Mouse (Mus musculus) midbrain, embryonic 11.5 days (tissue): ENCODE measurements at regions not wholly inside any gene's neighbourhood (a gene's known extent, or its start where the extent isn't known, plus 50 kb on each side); places are given as distances from the start of the nearest gene placed in this dataset.

Experiments
- ATAC-seq: fragments of 200-750 bp; cut with Nextera tagmentation; 2 replicates; pipeline ENCODE4 v1.8.0; 2017; ENCODE audit warnings: moderate TSS enrichment, moderate library complexity; ENCODE audit not compliant: low FRiP score
- DNase-seq: peaks from one replicate; pipeline ENCODE4 v3.0.0; 2015; ENCODE audit warnings: low spot score; ENCODE audit errors: missing footprints
- H3K27ac ChIP-seq: fragments of 300-500 bp; sonication (generic); 2 replicates; pipeline ENCODE4 v1.5.1; 2014; ENCODE audit warnings: low read depth, low read length
- H3K27me3 ChIP-seq: fragments of 300-500 bp; sonication (generic); 2 replicates; pipeline ENCODE4 v1.6.1; 2014; ENCODE audit warnings: mild to moderate bottlenecking, low read length, moderate library complexity, mixed read lengths; ENCODE audit not compliant: control insufficient read depth, insufficient read depth
- H3K36me3 ChIP-seq: fragments of 300-500 bp; sonication (generic); 2 replicates; pipeline ENCODE4 v1.6.1; 2014; ENCODE audit warnings: mild to moderate bottlenecking, low read length, moderate library complexity, mixed read lengths; ENCODE audit not compliant: control insufficient read depth, insufficient read depth
- H3K4me1 ChIP-seq: fragments of 300-500 bp; sonication (generic); 2 replicates; pipeline ENCODE4 v1.6.1; 2014; ENCODE audit warnings: low read length; ENCODE audit not compliant: control insufficient read depth, insufficient read depth
- H3K4me2 ChIP-seq: fragments of 300-500 bp; sonication (generic); 2 replicates; pipeline ENCODE4 v1.6.1; 2014; ENCODE audit warnings: mild to moderate bottlenecking, moderate library complexity
- H3K4me3 ChIP-seq: fragments of 300-500 bp; sonication (generic); 2 replicates; pipeline ENCODE4 v1.5.1; 2014; ENCODE audit warnings: low read depth, low read length
- H3K9ac ChIP-seq: fragments of 300-500 bp; sonication (generic); 2 replicates; pipeline ENCODE4 v1.6.1; 2014; ENCODE audit warnings: low read length
- H3K9me3 ChIP-seq: fragments of 300-500 bp; sonication (generic); 2 replicates; pipeline ENCODE4 v1.6.1; 2016; ENCODE audit warnings: low read length; ENCODE audit not compliant: control insufficient read depth
- WGBS: fragments of 180-500 bp; shearing (Covaris S2); extraction: QIAGEN DNeasy Blood & Tissue Kit; methylation state at CpG from one replicate; pipeline ENCODE4 v1.1.7; 2014; 5-methylcytosine and 5-hydroxymethylcytosine counted together

DNA sequence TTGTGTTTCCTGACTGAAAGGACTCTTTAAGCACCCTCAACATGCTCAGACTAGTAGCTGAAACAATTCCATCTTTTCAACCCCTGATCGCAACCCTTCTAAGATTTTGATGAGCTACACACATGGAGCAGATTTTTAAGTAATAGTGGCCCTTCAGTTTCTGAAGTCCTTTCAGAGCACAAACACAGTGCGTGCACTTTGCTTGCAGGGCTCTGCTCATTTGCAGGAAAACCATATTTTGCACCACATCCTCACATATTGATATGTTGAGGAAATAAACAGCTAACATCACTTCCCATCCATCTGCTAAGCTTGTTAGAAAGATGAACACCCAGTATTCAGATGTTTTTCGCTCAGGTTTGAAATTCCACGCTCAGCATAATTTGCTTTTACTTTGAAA is 344.6 kb upstream of the Acvr2a start:
- H3K9ac ChIP-seq = no peak overlapping the region
- H3K4me2 ChIP-seq = no peak overlapping the region
- no peaks in the 10 kb centered on the region for H3K4me1 ChIP-seq
- H3K9me3 ChIP-seq = no peaks in the 10 kb centered on the region
- no peak overlapping the region for H3K27ac ChIP-seq
- DNase-seq (no peak), ATAC-seq (no peak)
- WGBS = 84% methylated on average over 4 of the region's 4 CpGs
- no peak overlapping the region for H3K4me3 ChIP-seq
- H3K36me3 ChIP-seq = no peaks in the 10 kb centered on the region
- no peaks in the 10 kb centered on the region for H3K27me3 ChIP-seq

DNA sequence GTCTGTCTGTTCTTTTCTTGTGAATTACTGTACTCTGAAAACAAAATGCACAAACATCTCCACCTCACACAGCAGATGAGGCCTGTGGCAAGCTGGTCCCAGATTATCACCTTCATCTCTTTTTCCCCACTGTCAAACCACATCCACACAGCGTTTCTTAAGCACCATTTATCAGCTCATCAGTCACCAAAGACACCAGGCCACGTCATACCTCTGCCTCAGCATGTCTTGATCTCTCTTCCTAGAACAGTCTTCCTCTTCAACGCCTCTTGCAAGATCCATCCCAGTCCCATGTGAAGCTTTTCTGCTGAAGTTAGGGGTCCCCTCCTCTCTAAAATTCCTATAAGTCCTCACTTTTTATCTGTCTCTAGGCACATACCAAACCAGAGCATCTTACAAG is 340.8 kb upstream of the Acvr2a start:
- no peak for ATAC-seq
- Histone ChIP-seq H3K27ac (no peak overlapping the region), H3K27me3 (no peaks in the 10 kb centered on the region), H3K4me1 (no peaks in the 10 kb centered on the region), H3K4me3 (no peak overlapping the region), H3K9me3 (no peaks in the 10 kb centered on the region), H3K9ac (no peak overlapping the region), H3K36me3 (no peaks in the 10 kb centered on the region), H3K4me2 (no peak overlapping the region)
- DNase-seq = no peak
- 80% methylated on average over 3 of the region's 3 CpGs for WGBS

DNA sequence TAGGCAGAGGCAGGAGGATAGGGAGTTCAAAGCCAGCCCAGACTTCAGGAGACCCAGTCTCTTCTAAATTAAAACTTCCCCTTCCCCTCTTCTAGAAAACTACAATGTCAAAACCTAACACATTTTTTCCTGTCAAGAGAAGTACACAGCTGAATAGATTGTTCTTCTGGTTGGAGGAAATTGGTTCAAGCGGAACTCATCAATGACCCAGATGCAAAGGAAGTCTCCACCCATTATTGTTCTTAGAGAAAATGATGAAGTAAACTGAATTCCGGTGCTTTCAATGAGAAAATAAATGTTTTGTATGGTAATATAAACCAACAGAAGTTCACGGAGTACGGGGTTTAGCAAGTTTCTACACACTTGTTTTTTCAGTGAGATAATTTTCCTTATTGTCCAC is 339.3 kb upstream of the Acvr2a start:
- H3K4me3 ChIP-seq = no peak overlapping the region
- 90% methylated on average over 4 of the region's 4 CpGs for WGBS
- no peaks in the 10 kb centered on the region for H3K9me3 ChIP-seq
- H3K36me3 ChIP-seq = no peaks in the 10 kb centered on the region
- no peak overlapping the region for H3K27ac ChIP-seq
- H3K9ac ChIP-seq = no peak overlapping the region
- DNase-seq (no peak), ATAC-seq (no peak)
- no peaks in the 10 kb centered on the region for H3K27me3 ChIP-seq
- H3K4me1 ChIP-seq = no peaks in the 10 kb centered on the region
- H3K4me2 ChIP-seq = no peak overlapping the region

DNA sequence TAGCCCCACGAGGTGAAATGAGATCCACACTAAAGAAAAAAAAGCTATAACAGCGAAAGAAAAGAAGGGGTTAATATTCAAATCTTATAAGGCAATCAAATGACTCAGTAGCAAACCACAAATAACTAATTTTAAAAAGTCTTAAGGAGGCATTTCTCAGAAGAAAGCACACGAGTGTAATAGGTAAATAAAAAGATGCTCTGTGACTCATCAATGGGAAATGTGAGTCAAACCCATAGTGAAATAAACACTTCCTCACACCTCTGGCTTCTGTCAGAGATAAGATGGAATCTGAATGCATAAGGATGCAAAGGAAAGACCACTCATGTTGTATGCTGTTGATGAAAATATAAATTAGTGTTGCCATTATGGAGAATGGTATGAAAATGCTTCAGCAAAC is 337.1 kb upstream of the Acvr2a start:
- Histone ChIP-seq H3K4me2 (no peak overlapping the region), H3K27me3 (no peaks in the 10 kb centered on the region), H3K9ac (no peak overlapping the region), H3K4me3 (no peak overlapping the region), H3K27ac (no peak overlapping the region), H3K9me3 (no peaks in the 10 kb centered on the region), H3K4me1 (peaks cover 10% of the 10 kb centered on the region; the same call in 1 of the 2 replicates), H3K36me3 (no peaks in the 10 kb centered on the region)
- ATAC-seq (no peak), DNase-seq (peak; percentile 53)
- 64% methylated on average over 3 of the region's 3 CpGs for WGBS

DNA sequence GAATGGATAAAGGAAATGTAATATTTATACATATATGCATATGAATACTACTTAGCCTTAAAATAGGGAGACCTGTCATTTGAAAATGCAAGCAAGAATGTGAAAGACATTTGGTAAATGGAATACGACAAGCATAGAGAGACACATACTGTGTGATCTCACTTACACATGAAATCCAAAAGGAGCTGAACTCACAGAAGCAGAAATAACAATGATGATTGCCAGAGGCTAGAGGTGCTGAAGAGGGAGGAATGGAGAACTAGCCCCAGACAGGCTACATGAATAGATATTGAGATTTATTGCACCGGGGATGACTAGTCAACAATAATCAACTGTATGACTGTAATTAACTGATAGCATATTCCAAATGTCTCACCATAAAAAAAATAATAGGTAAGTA is 336.6 kb upstream of the Acvr2a start:
- ATAC-seq (no peak), DNase-seq (peak; percentile 80)
- Histone ChIP-seq H3K27me3 (no peaks in the 10 kb centered on the region), H3K36me3 (no peaks in the 10 kb centered on the region), H3K4me2 (no peak overlapping the region), H3K4me1 (peaks cover 10% of the 10 kb centered on the region; the same call in 1 of the 2 replicates), H3K4me3 (no peak overlapping the region), H3K9me3 (no peaks in the 10 kb centered on the region), H3K9ac (no peak overlapping the region), H3K27ac (no peak overlapping the region)
- 80% methylated on average over 2 of the region's 2 CpGs for WGBS

DNA sequence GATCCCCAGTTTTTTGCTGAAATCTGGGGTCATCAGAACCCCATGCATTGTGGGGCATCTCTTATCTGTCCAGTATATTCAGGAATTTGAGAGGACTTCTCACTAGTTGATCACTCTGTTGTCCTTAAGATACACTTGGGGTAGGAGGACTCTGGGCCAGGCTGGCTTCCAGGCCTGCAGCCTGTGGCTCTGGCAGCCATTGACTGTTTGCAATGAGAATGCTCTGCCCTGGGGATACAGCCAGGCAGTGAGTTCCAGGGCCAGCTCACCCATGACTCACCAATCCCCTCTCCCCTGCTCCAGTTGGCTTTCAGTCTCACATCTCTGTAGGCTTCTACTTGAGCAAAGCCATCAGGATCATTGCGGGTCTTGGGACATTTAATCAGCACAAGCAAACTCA is 334.3 kb upstream of the Acvr2a start:
- WGBS = 92% methylated on average over 1 of the region's 1 CpGs
- Histone ChIP-seq H3K9ac (no peak overlapping the region), H3K4me1 (peaks cover 10% of the 10 kb centered on the region; the same call in 1 of the 2 replicates), H3K4me3 (no peak overlapping the region), H3K4me2 (no peak overlapping the region), H3K36me3 (no peaks in the 10 kb centered on the region), H3K27ac (no peak overlapping the region), H3K27me3 (no peaks in the 10 kb centered on the region), H3K9me3 (no peaks in the 10 kb centered on the region)
- DNase-seq (peak; percentile 72), ATAC-seq (no peak)

DNA sequence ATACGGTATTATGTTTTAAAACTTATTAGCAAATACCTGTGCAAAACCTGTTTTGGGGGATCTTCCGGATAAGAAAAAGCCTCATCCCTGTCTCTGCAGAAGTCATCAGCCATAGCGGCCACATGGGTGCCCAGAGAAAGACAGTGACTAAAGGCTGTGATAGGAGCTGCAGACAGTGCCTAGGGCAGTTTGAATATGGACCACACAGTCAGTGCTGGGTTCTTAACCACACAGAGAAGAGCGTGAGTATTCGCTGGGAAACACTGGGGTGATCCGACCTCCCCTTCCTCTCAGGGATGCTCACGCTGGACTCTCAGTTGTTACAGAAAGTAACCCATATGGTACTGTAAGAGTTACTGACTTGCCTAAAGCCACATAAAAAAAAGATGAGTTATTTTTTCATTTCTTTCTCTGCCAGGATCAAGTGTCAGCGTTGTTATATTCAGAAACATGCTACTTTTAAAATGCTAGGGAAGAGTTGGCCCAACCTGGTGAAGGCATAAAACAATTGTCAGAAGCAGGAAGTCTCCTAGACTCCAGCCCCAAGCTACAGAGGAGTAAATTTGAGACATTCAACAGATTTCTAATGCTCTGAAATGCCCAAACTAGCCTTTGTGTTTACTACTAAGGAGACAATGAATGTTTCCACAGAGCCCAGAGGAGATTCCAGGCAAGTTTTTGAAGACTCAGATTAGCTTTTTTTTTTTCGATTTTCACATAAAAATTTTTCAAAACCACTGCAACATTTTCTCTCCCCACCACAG is 333.3 kb upstream of the Acvr2a start:
- Histone ChIP-seq H3K4me1 (peaks cover 10% of the 10 kb centered on the region; the same call in 1 of the 2 replicates), H3K27me3 (no peaks in the 10 kb centered on the region), H3K36me3 (no peaks in the 10 kb centered on the region), H3K9ac (no peak overlapping the region), H3K9me3 (no peaks in the 10 kb centered on the region), H3K4me2 (no peak overlapping the region), H3K27ac (no peak overlapping the region; the same call in 1 of the 2 replicates), H3K4me3 (no peak overlapping the region)
- 0 out of 2 replicates have a peak, but pooled peaks have one; percentile 45 for ATAC-seq
- peak; percentile 84 for DNase-seq
- 63% methylated on average over 9 of the region's 9 CpGs for WGBS

DNA sequence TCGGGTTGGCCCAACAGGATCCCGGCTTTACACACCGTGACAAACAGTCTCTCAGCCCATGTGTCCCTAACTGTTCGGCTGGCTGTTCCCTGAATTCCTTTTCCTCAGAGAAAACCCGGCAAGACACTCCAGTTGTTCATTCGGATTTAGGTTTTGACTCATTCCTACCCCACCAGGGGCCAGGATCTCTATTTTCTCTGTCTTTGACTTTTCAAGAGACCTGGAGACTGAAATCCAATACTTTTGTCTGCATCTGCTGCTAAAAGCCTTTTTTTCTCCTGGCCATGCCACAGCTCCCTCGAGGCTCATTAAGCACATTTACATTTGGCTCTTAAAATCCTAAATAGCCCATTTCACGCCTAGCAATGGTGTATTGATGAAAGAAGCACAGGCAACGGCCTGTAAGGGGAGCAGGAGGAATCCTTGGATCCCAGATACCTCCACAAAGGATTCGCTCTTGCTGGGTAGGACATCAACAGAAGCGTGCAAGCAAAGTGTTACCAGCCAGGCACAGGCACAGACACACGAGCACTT is 332.6 kb upstream of the Acvr2a start:
- peak; percentile 94 for DNase-seq
- H3K9me3 ChIP-seq = no peaks in the 10 kb centered on the region
- H3K36me3 ChIP-seq = no peaks in the 10 kb centered on the region
- peak; percentile 88 for ATAC-seq
- H3K27me3 ChIP-seq = no peaks in the 10 kb centered on the region
- H3K9ac ChIP-seq = no peak overlapping the region
- 12% methylated on average over 12 of the region's 12 CpGs for WGBS
- H3K27ac ChIP-seq = peak overlapping the region; percentile 3; the same call in 1 of the 2 replicates
- H3K4me1 ChIP-seq = peaks cover 10% of the 10 kb centered on the region; the same call in 1 of the 2 replicates
- H3K4me3 ChIP-seq = no peak overlapping the region
- no peak overlapping the region for H3K4me2 ChIP-seq

DNA sequence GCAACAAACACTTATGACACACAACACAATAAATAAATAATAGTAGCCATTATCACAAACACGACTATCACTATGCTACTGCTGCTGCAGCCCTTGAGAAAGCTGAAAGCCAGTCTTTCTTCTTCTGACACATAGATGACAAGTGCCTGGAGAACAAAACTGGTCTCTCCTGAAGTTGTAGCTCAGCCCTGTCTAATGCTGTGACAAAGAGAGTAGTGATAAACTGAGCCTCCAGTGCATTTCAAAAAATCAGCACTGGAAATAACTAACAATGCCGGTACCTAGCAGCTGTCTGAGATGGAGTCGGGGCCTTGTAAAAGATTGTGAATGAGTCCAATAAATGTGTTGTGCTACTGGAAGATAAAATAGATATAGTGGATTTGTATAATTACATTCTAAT is 320.3 kb upstream of the Acvr2a start:
- no peak for DNase-seq
- H3K27ac ChIP-seq = no peak overlapping the region
- no peak for ATAC-seq
- 91% methylated on average over 3 of the region's 3 CpGs for WGBS
- no peaks in the 10 kb centered on the region for H3K4me1 ChIP-seq
- H3K36me3 ChIP-seq = no peaks in the 10 kb centered on the region
- no peak overlapping the region for H3K4me3 ChIP-seq
- H3K9ac ChIP-seq = no peak overlapping the region
- no peak overlapping the region for H3K4me2 ChIP-seq
- no peaks in the 10 kb centered on the region for H3K27me3 ChIP-seq
- no peaks in the 10 kb centered on the region for H3K9me3 ChIP-seq
